Mouse (Mus musculus) adrenal gland, postnatal 14 days (tissue): Measurements from ENCODE around the gene Rftn2. TPM values are rescaled to one million over a fixed set of nuclear protein-coding genes. Genes with fewer than 3 reads are reported as not detected.
"Not testable (repeated sequence)": the region's sequence is repeated elsewhere in the genome, so short reads cannot be mapped to it uniquely, and the experiment has no call there.

Experiments used
- DNase-seq: peaks from one replicate; pipeline ENCODE4 v3.0.0; 2021; ENCODE audit warnings: mixed read lengths
- total RNA-seq: library from RNA; stranded (reverse); gene quantifications from 2 replicates; pipeline ENCODE4 v1.2.3, GENCODE M21; 2021

The Rftn2 gene
- total RNA-seq, 1 experiment from 2014 or later: 13.2 TPM

DNA sequence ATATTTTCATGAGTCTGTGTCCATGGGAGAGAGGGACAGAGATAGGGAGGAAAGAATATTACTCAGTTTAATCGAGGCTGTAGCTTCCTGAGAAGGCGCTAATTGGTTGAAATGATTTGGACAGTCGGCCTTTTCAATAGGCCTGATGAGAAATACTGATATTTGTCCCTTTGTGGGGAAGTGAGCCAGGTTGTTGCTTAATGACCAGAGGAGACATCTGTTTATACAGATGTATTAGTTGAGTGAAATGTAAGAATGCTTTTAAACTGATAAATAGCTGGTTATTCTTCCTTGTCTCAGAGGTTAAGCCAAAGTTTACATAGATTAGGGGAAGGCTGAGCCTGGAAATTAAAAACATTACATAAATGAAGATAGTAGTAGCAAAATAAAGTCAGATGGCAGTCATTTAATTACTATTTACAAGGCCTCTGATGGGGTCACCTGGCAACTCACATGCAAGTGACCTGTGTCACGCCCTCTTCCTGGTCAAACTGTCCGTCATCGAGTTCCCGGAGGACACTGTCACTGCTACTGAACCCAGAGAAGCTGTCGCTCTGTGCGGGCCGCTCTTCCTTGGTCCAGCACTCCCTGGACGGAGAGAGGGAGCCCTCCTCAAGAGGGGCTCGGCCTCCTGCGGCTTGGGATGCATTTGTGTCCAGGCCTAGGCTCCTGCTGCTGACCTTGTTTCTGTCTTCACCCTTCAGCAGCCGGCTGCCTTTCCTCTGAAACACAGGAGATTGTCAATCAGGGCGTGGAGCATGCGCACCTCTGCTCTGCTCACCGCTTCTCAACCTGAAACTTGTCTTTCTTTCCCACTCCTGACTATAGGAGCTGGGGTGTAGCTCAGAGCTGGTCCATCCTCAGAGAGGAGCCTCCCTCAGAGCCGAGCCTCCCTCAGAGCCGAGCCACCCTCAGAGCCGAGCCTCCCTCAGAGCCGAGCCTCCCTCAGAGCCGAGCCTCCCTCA is 54.9 kb downstream of the Rftn2 start:
- no peak for DNase-seq

DNA sequence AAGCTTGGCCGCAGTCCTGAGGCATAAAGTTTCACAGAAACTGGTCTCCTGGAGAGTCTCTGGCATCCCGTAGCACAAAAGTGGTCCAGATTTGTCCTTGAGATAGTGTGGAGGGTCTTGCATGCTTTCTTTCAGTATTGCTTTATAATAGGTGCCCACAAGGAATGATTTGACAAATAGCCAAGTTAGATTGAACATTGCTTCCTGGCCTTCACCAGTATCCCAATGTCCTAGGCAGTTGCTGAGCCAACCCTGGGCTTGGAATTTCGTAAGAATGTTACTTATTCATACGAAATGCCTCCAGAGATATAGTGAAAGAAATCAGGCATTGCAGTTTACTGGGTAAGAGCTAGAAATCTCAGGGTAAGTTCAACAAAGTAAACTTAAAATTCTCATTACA is 58.0 kb downstream of the Rftn2 start:
- no peak for DNase-seq

DNA sequence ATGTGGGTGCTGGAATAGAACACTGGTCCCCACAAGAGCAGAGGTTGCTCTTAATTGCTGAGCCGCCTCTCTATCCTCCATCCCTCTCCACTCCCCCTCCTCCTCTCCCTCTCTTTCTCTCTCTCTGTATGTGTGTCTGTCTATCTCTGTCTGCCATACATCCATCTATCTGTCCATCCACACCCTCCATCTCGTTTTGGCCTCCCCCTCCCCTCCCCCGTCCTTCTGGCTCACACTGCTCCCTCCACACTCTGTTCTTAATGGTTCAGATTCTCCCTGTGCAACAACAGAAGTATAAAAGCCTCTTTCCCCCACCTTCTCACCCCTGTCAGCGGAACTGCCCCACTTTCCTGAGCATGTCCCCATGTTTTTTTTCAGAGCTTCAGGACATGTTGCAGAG is 59.0 kb downstream of the Rftn2 start:
- no peak for DNase-seq

DNA sequence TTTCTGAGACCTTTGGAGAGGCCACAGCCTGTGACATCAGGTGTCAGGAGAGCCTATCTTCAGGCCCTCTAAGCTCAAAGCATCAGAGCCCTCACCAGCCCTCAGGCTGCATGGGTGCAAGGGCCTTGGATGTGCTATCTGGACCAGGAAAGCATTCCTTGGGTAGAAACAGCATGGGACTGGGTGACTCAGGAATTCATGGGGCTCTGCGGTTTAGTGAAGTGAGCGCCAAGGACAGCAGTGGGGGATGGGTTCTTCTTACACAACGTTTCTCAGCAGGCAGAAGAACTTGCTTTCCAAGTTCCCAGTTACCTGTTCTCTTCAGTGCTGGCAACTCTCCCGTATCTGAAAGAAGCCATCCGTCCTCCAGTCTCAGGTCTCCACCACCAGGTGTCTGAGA is 62.6 kb downstream of the Rftn2 start:
- peak; percentile 75 for DNase-seq

DNA sequence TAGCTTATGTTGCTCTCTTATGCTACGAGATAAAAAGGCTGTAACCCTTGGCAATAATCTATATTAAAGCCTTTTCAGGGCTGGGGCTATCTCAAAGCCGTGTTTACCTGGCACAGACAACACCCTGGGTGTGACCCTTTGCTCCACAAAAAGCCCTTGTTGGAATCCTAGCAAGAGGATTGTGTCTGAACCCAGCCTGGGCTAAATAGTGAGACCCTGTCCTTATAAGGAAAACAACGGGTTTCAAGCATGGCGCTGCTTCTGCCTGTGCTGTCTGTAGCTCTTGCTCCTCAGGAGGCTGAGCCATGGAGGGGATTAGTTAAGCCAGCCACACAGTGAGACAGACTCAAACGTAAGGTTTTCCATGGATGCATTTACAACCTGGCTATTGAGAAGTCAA is 63.8 kb downstream of the Rftn2 start:
- no peak for DNase-seq

DNA sequence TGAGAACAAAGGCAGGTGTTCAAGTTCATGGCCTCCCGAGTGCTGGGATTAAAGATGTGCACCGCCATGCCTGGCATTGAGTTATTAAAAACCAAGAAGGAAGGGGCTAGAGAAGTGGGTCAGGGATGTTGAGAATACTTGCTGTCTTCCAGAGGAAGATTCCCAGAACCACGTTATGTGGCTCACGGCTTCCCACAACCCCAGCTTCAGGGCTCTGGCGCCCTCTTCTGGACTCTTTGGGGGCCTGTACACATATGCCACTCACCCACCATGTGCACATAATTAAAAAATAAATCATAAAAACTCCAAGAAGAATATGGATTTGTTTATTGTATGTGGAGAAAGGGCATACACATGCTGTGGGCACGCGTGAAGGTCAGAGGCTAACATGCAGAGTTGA is 64.7 kb downstream of the Rftn2 start:
- peak; percentile 79 for DNase-seq

DNA sequence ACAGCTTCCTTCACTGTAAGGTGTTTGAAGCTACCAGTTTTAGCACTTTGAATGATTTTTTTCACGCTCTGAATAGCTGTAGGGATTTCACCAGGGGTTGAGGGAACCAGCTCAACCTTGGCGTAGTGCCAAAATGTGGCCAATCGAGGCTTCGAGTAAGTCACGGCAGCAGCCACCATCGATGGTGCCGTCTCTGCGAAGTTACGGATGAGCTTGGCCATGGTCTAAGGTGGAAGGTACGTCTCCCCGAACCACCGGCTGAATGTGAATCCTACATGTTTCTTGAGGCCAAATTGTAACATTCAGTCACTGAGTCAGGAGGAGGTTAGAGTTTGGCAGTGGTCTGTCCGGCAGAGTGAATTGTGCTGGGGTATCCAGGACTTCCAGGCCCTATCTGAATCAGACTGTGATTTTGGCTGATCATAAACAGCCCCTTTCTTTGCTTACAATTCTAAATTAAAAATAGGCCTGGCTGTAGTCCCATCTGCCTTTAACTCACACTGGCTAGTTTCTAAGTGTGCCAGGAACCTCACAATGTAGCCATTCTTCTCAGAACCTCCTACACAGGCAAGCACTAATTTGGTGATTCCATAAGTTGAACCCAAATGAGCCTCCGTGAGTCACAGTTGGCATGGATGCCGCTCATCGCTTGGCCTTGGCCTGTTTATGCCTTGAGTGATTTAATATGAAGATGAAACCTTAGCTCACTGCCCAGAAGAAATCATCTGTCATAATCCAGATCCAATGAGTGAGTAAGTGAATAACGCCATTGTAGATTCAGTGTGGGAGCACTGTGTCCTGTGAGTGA is 65.5 kb downstream of the Rftn2 start:
- DNase-seq: peak; percentile 80

DNA sequence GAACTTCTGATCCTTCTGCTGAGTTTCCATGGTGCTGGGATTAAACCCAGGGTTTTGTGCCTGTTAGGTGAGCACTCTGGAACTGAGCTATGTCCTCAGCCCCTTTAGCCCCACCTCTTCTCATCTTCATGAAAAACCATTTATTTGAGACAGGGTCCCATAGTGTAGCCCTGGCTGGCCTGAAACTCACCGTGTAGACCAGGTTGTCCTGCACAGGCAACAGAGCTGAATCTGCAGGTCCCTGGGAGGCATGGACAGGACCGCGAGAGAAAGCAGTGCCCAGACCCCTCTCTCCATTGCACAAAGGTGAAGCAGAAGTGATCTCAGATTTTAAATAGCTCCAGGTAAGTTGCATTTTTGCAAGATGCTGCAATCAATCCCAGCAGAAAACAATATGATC is 66.4 kb downstream of the Rftn2 start:
- no peak for DNase-seq

DNA sequence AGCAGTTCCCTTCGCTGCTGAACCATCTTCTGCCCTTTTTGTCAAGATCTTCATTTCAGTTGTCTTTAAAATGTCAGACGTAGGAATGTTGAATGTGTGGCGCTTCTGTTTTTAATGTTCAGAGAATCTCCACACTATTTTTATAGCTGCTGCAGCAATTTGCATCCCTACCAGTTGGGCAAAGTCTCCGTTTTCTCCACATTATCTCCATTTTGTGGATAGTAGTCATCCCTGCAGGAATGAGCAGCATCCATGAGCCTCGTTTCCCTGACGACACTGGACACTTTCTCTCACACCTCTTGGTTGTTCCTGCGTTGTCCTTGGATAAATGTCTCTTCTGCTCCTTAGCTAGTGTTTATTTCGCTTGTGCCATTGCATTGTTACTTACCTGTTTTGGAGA is 67.8 kb downstream of the Rftn2 start:
- no peak for DNase-seq

DNA sequence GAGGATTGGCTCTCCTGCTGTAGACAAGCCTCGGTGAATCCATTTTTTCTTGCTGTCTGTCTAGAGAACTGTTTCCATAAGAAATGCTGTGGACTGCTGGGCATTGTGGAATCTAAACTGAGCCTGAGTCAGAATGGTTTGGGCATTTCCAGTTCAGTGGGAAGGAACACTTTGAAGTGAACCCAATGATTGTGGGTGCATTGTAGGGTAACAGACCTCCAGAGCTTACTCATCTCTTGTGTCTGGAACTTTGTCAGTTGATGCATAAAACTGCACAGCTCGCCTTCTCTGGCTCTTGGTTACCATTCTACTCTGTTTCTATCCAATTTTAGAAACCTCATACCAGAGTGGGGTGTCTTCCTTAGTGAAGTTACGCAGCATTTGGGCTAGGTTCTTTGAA is 68.4 kb downstream of the Rftn2 start:
- DNase-seq: no peak

DNA sequence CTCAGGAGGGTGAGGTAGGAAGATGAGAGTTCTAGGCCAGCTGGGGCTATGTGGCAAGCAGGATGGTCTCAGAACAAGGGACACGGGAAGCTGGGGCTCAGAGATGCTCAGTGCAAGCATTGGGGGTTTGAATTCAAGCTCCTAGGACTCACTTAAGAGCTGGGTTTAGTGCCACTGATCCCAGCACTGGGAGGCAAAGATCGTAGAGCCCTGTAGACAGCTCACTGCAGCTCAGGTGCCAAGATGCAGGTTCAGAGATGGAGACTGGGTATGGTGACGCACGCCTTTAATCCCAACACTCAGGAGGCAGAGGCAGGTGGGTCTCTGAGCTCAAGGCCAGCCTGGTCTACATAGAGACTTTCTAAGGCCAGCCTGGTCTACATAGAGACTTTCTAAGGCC is 69.3 kb downstream of the Rftn2 start:
- DNase-seq: no peak

DNA sequence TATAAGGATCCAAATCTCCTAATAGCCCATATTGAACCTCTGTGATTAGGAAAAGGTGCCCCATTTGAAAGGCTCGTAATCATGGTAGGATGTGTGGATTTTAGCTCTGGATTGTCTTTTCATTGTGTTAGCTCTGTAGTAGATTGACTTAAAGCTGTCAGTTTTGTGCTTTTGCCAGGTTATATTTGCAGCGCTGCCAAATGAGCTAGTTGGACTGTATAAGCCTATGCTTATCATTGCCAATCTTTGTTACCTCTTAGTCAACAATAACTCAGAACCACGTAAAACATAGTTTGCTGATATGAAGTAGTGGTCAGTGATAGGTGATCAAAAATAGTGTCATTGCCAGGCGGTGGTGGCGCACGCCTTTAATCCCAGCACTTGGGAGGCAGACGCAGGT is 81.0 kb downstream of the Rftn2 start:
- no peak for DNase-seq

DNA sequence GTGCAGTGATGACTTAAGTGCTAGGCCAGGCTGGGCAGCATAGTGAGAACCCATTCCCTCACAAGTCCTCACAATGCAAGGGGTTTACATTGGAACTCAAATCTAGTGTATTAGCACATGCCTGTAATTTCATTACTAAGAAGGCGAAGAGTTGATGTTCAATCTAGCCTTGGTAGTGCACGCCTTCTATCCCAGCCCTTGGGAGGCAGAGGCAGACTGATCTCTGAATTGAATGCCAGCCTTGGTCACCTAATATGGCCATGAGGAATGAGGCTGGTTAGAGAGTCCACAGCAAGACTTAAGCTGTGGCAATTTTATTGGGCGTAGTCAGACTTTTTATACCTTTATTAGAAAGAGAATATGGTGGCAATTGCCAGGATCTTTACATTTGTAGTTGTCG is 82.2 kb downstream of the Rftn2 start:
- no peak for DNase-seq

DNA sequence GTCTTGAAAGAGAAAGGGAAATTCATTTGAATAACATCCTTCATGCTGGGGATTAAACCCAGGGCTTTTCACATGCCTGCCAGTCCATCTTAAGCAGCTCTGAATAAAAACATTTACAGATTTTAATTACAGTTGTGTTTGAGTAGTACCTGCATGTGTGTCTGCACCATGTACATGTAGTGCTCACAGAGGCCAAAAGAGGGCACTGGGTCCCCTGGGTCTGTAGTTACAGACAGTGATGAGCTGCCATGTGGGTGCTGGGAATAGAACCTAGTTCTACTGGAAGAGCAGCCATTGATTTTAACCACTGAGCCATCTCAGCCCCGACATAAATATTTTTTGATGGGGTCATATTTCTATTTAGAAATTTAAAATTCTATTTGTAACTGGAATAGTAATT is 90.7 kb downstream of the Rftn2 start:
- no peak for DNase-seq

DNA sequence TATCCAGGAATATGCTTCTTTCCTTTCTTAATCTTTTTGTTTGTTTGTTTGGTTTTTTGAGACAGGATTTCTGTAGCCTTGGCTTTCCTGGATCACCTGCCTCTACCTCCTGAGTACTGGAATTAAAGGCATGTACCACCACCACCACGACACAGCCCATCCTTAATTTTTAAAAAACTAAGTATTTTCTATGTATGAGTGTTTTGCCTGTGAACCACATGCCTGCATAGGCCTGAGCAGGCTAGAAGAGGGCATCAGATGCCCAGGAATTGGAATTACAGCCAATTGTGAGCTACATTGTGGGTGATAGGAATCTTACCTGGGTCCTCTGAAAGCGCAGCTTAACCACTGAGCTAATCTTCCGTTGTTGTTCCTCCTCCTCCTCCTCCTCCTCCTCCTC is 92.3 kb downstream of the Rftn2 start:
- no peak for DNase-seq

DNA sequence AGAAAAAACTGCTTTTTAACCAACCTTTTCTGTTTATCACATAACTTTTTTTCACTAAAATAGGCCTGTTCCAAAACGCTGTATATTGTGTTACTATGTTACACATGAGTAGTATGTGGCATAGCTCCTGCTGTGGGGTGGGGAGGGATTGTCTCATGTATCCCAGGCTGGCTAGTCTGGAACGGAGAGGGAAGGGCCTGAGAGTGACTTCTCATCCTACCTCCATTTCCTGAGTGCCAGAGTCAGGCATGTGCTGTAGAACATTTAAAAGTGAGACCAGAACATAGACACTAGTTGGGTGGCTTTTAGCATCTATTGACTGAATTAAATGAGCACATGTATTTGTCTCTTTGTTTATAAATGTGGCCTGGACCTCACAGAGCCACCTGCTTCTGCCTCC is 93.4 kb downstream of the Rftn2 start:
- DNase-seq: peak; percentile 37

DNA sequence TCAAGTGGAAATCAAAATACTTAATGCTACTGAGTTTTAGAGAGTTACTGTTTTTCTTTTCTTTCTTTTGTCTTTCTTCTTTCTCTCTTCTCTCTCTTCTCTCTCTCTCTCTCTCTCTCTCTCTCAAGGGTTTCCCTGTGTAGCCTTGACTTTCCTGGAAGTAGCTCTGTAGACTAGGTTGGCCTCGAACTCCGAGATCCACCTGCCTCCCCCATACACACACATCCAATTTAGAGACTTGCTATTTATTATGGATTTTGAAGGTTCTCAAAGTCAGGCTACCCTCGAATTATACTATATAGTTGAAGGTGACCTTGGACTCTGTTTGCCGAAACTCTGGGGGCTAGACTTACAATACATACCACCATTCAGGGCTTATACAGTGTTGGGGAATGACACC is 94.3 kb downstream of the Rftn2 start:
- DNase-seq: no peak

DNA sequence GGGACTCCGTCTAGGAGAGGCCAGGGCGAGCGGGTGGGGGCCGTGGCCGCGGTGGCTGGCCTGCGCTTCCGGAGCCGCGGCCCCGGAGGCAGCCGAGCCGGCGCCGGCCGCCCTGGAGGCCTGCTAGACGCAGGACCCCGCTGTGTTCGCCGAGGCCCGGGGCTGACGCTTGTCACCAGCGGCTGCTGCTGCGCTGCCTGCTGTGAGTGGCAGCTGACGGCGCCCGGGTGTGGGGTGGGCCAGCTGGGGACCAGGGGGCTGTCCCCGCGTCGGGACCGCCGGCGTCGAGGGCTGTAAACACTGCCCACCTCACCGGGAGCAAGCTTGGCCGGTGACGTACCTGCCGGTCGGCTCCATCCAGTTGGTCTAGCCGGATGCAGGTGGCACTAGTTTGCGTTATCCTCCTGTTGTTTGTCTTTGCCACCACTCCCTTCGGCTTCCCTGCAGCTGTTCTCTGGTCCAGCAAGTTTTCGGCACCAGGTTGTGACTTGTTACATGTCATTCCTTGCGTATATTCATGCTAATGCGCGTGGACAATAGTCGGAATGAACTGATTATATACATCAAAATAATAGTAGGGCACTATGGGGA is 95.1 kb downstream of the Rftn2 start:
- DNase-seq: peak; percentile 75

DNA sequence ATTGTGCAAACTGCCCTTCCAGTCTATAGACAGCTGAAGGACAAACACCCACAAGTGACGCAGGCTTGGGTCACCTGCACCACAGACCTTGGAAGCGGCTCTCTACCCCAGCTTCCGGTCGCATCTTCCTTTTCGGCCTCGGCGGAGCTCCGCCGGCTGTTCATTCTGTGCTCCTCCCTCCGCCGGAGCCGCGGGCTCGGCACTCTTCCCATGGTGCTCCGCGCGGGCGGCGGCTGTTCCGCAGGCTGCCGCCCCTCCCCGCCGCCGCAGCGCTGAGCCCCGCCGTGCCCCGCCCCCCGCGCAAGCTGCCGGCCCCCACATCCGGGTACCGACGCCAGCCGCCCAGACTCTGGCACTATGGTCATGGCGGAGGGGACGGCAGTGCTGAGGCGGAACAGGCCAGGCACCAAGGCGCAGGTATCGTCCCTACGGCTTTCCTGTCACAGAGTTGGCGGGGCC is 95.6 kb downstream of the Rftn2 start, which contains the start of gene Mob4:
Mob4 (plus strand) TSS at position 289 of the 459 bp plus-strand sequence.
- DNase-seq: peak; percentile 98

DNA sequence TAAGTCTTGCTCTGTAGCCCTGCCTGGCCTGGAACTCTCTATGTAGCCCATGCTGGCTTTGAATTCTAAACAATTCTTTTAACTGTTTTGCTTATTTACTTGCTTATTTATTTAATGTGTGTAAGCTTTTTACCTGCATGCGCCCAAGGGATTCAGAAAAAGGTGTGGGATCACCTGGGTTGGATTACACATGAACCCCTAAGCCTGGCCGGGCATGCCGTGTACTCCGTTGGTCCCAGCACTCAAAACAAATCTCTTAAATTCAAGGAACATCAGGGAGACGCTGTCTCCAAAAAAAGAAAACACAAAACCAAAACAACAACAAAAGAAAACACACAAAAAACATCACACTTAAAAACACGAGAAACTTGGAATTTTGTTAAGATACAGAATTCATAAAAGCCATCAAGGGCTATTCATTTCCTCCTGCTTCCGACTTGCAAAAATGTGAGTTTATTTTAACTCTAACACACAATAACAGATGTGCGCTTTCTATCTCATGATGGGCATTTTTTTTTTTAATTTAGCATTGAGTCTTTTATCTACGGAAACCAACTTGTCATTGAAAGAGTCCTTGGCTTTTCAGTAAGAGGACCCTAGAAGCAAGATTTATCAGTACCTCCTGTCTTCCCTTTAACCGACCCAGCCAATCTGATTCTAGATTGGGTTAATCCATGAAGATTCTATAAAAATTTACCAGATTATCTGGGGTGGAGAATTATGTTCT is 96.2 kb downstream of the Rftn2 start:
- no peak for DNase-seq

DNA sequence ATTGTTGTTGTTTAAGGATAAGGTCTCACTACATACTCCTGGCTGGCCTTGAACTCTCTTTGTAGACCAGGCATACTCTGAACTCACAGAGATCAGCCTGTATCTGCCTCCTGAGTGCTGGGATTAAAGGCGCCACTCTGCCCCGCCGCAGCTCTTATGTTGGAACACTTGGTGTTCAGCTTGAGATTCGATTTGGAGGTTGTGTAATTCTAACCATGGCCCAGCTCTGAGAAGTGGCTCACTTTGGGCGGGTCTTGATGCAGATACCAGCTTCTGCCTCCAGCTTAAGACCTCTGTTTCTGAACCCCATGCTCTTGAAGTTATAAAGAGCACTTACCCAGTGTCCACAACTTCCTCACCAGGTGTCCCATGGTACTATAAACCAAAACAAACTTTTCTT is 96.9 kb downstream of the Rftn2 start:
- DNase-seq: no peak

DNA sequence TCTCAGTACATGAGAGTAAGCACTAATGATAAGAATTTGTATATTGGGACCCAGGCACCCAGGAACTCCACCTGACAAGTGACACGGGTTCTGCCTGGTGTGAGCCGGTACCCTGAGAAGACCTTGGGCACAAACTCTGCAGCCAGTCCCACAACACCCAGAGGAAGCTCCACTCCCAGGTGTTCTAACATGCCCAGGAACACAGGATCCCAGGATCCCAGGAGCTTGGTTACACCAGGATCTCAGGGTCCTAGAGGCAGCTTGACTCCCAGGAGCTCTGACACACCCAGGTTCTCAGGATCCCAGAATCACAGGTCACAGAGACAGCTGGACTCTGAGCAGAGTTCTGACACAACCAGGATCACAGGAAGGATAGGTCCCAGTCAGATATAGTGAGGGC is 102.4 kb downstream of the Rftn2 start:
- not testable (repeated sequence) for DNase-seq
